Mouse (Mus musculus) liver, postnatal 0 days (tissue): ENCODE measurements around the gene Bend3. TPM values are rescaled to one million over a fixed set of nuclear protein-coding genes. Genes with fewer than 3 reads are reported as not detected.

ENCODE experiments used
- ATAC-seq: fragments of 200-750 bp; cut with Nextera tagmentation; 2 replicates; pipeline ENCODE4 v1.8.0; 2017; ENCODE audit warnings: mild to moderate bottlenecking, moderate library complexity
- DNase-seq: peaks from one replicate; pipeline ENCODE4 v3.0.0-alpha.2; 2016
- H3K27ac ChIP-seq: fragments of 300-500 bp; sonication (generic); 2 replicates; pipeline ENCODE4 v1.5.1; 2014; ENCODE audit warnings: antibody characterized with exemption, moderate library complexity, mild to moderate bottlenecking, low read depth
- H3K27me3 ChIP-seq: fragments of 300-500 bp; sonication (generic); 2 replicates; pipeline ENCODE4 v1.6.1; 2014; ENCODE audit warnings: low read length, control low read depth, mixed read lengths; ENCODE audit not compliant: insufficient read depth
- H3K36me3 ChIP-seq: fragments of 300-500 bp; sonication (generic); replicated peaks from 2 replicates; pipeline ENCODE4 v1.6.1; 2014; ENCODE audit warnings: mild to moderate bottlenecking, control low read depth, low read length, moderate library complexity, mixed read lengths; ENCODE audit not compliant: insufficient read depth
- H3K4me1 ChIP-seq: fragments of 300-500 bp; sonication (generic); 2 replicates; pipeline ENCODE4 v1.6.1; 2014; ENCODE audit warnings: antibody characterized with exemption, mild to moderate bottlenecking, control low read depth; ENCODE audit not compliant: insufficient read depth
- H3K4me2 ChIP-seq: fragments of 300-500 bp; sonication (generic); 2 replicates; pipeline ENCODE4 v1.6.1; 2014; ENCODE audit warnings: low read depth, mild to moderate bottlenecking, low read length, moderate library complexity, mixed read lengths
- H3K4me3 ChIP-seq: fragments of 300-500 bp; sonication (generic); 2 replicates; pipeline ENCODE4 v1.5.1; 2014; ENCODE audit warnings: low read depth, low read length
- H3K9ac ChIP-seq: fragments of 300-500 bp; sonication (generic); replicated peaks from 2 replicates; pipeline ENCODE4 v1.6.1; 2014; ENCODE audit warnings: mild to moderate bottlenecking, moderate library complexity
- H3K9me3 ChIP-seq: fragments of 300-500 bp; sonication (generic); 2 replicates; pipeline ENCODE4 v1.6.1; 2016; ENCODE audit warnings: mild to moderate bottlenecking, control low read depth, low read length, mixed read lengths
- CTCF ChIP-seq: sonication (generic); IDR thresholded peaks from 2 replicates; pipeline ENCODE4 v1.5.1; 2016; ENCODE audit warnings: antibody characterized with exemption, low read depth
- EP300 ChIP-seq: IDR thresholded peaks from 2 replicates; pipeline ENCODE4 v1.6.1; 2016; ENCODE audit warnings: antibody characterized with exemption, low read depth, mild to moderate bottlenecking
- WGBS: fragments of 180-500 bp; shearing (Covaris S2); extraction: QIAGEN DNeasy Blood & Tissue Kit; methylation state at CpG from one replicate; pipeline ENCODE4 v1.1.7; 2014; ENCODE audit not compliant: insufficient replicate concordance; 5-methylcytosine and 5-hydroxymethylcytosine counted together
- polyA plus RNA-seq: library from polyadenylated mRNA; unstranded; fragments of >200 nt; fragmentation: Nextera tagmentation; extraction: Ambion mirVana; gene quantifications from 2 replicates; pipeline ENCODE4 v1.2.1, GENCODE M21; 2015

Bend3 gene
- polyA plus RNA-seq, 1 experiment from 2014 or later = 0.51 TPM

DNA sequence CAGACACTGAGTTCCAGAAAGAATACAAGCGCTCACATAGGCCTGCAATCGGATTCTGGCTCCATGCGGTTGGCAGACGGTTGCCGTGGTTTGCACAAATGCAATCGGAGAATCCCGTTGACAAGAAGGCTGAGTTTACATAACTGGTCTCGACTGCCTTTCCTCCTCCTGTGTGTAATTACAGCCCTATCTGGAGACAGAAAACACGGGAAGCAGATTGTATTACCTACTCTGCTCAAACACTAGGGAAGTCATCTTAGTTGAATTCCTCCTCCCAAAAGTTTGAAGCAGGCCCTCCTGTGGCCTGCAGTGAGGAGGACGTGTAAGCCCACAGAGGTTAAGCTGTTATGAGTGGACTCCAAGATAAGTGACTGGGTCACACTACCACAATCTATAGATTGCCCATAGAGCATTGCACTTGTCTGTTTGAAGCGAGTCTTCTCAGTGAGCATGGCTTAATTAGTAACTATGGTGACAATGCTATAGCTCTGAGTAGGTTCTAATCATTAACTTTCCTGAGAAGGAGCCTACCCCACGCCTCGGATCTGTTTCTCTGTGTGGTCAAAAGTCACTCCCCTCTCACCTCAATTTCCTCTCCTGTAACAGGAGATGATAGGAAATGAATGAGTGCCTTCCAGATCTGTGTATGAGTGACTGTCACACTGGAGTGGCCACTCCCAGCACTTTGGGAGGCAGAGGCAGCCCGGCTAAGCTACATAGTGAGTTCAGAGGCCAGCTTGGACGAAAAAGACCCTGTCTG is 37.5 kb upstream of the Bend3 start:
- WGBS = 57% methylated on average over 15 of the region's 15 CpGs
- no peaks in the 10 kb centered on the region for H3K27me3 ChIP-seq
- 0 out of 2 replicates have a peak overlapping the region, but pooled peaks have one; percentile 8 for H3K4me2 ChIP-seq
- DNase-seq = peak; percentile 22
- TF ChIP-seq EP300 (no peak), CTCF (no peak)
- no peaks in the 10 kb centered on the region for H3K9me3 ChIP-seq
- no peak overlapping the region for H3K9ac ChIP-seq
- H3K4me3 ChIP-seq = no peak overlapping the region
- H3K4me1 ChIP-seq = peaks cover 9% of the 10 kb centered on the region
- ATAC-seq = peak; percentile 88
- no peaks in the 10 kb centered on the region for H3K36me3 ChIP-seq
- peak overlapping the region; percentile 73 for H3K27ac ChIP-seq

- WGBS = 87% methylated on average over 3 of the region's 3 CpGs
These were observed 30.0 kb upstream of the Bend3 start for GRCm38 (mm10) chr10:43448656-43449055.

DNA sequence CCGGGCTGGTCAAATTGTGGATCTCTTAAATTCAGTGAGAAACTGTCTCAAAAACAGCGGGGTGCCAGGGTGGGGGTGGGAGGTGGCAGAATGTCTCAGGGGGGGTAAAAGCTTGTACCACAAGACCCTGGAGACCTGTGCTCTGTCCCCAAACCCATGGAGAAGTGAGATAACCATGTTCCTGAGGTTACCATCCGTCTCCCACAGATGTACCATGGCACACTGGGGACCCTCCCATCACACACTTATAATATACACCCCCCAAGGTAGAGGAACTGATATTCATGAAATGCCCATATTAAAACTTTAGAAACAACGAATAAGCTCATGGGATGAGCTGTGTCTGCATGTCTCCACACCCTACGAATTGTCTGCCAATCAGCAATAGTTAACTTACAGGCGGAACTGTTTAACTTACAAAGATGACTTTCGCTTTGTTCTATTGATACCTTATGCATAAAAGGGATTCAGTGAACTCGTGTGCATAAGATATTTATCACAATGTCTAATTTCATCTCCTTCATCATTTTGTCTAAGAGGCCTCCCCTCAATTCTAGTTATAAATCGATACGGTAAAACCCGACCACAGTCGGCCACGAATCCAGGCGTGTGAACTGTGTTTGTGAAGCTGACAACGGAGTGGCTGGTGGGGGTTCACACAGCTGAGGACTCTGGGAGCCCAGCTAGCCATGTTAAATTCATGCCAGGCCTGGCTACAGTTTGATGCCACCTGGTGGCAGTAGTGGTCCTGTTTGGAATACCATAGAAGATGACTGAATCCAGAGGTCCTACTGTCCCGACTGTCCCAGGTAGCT is 26.6 kb upstream of the Bend3 start:
- TF ChIP-seq EP300 (no peak), CTCF (peak; percentile 80)
- Histone ChIP-seq H3K4me2 (peak overlapping the region; percentile 49), H3K9me3 (no peaks in the 10 kb centered on the region), H3K27me3 (no peaks in the 10 kb centered on the region), H3K27ac (no peak overlapping the region), H3K4me3 (peak overlapping the region; percentile 26), H3K4me1 (0 out of 2 replicates have a peak, but pooled peaks cover 3% of the 10 kb centered on the region), H3K36me3 (no peaks in the 10 kb centered on the region), H3K9ac (no peak overlapping the region)
- peak; percentile 78 for DNase-seq
- peak; percentile 91 for ATAC-seq
- 21% methylated on average over 16 of the region's 16 CpGs for WGBS

More at GRCm38 (mm10) chr10:43448656-43449055, 30.0 kb upstream of the Bend3 start:
- no peak for TF ChIP-seq CTCF
- TF ChIP-seq EP300 = no peak
- H3K4me1 ChIP-seq = 0 out of 2 replicates have a peak, but pooled peaks cover 3% of the 10 kb centered on the region
- H3K9me3 ChIP-seq = no peaks in the 10 kb centered on the region
- DNase-seq = no peak
- no peaks in the 10 kb centered on the region for H3K27me3 ChIP-seq
- no peak overlapping the region for H3K9ac ChIP-seq
- no peak overlapping the region for H3K27ac ChIP-seq
- ATAC-seq = no peak
- H3K4me2 ChIP-seq = no peak overlapping the region
- no peak overlapping the region for H3K4me3 ChIP-seq
- H3K36me3 ChIP-seq = no peaks in the 10 kb centered on the region

- Histone ChIP-seq H3K27ac (no peak overlapping the region), H3K9me3 (peaks cover 5% of the 10 kb centered on the region; the same call in 1 of the 2 replicates), H3K36me3 (no peaks in the 10 kb centered on the region), H3K9ac (no peak overlapping the region), H3K4me2 (peak overlapping the region; percentile 49), H3K4me1 (0 out of 2 replicates have a peak, but pooled peaks cover 3% of the 10 kb centered on the region), H3K27me3 (no peaks in the 10 kb centered on the region), H3K4me3 (peak overlapping the region; percentile 26; the same call in 1 of the 2 replicates)
- DNase-seq (no peak), ATAC-seq (no peak)
- TF ChIP-seq EP300 = no peak
- TF ChIP-seq CTCF = no peak
- WGBS = 19% methylated on average over 5 of the region's 5 CpGs
These were observed 26.0 kb upstream of the Bend3 start for GRCm38 (mm10) chr10:43452663-43452996.

GRCm38 (mm10) chr10:43454219-43454618 is 24.4 kb upstream of the Bend3 start:
- H3K27ac ChIP-seq = no peak overlapping the region
- ATAC-seq (no peak), DNase-seq (no peak)
- 0 out of 2 replicates have a peak, but pooled peaks cover 3% of the 10 kb centered on the region for H3K4me1 ChIP-seq
- TF ChIP-seq EP300 (no peak), CTCF (no peak)
- no peak overlapping the region for H3K9ac ChIP-seq
- H3K36me3 ChIP-seq = no peaks in the 10 kb centered on the region
- WGBS = 73% methylated on average over 1 of the region's 1 CpGs
- H3K4me2 ChIP-seq = no peak overlapping the region
- H3K27me3 ChIP-seq = no peaks in the 10 kb centered on the region
- H3K4me3 ChIP-seq = no peak overlapping the region
- H3K9me3 ChIP-seq = peaks cover 5% of the 10 kb centered on the region; the same call in 1 of the 2 replicates

GRCm38 (mm10) chr10:43454671-43455070 is 24.0 kb upstream of the Bend3 start:
- ATAC-seq (no peak), DNase-seq (no peak)
- Histone ChIP-seq H3K4me3 (no peak overlapping the region), H3K27me3 (no peaks in the 10 kb centered on the region), H3K27ac (no peak overlapping the region), H3K4me1 (0 out of 2 replicates have a peak, but pooled peaks cover 3% of the 10 kb centered on the region), H3K4me2 (no peak overlapping the region), H3K36me3 (no peaks in the 10 kb centered on the region), H3K9ac (no peak overlapping the region), H3K9me3 (peaks cover 5% of the 10 kb centered on the region; the same call in 1 of the 2 replicates)
- TF ChIP-seq EP300 (no peak), CTCF (no peak)
- WGBS = 80% methylated on average over 3 of the region's 3 CpGs
